Mouse (Mus musculus) spleen, postnatal 4 days (tissue): ENCODE measurements around the gene Faf2.

Experiments
- DNase-seq, 2 experiments: peaks; one replicate each; pipeline ENCODE4 v3.0.0; 2022; ENCODE audit warnings: low spot score in 2 of 2

The Faf2 gene

GRCm38 (mm10) chr13:54680184-54680853 is 58.7 kb downstream of the Faf2 start:
- peak; percentile 76 to 79 for DNase-seq

- peak; percentile 32 to 70 for DNase-seq
Measured at GRCm38 (mm10) chr13:54681291-54681690, 59.7 kb downstream of the Faf2 start.

GRCm38 (mm10) chr13:54683301-54683700 is 61.7 kb downstream of the Faf2 start:
- no peak for DNase-seq

- DNase-seq: no peak
Measured at GRCm38 (mm10) chr13:54684140-54684896, 62.7 kb downstream of the Faf2 start.

- DNase-seq: peak; percentile 38 to 71
Measured at GRCm38 (mm10) chr13:54685174-54685573, 63.6 kb downstream of the Faf2 start.

- peak in 1 of 2 experiments; percentile 23 for DNase-seq
Measured at GRCm38 (mm10) chr13:54686139-54687053, 64.8 kb downstream of the Faf2 start.

GRCm38 (mm10) chr13:54687096-54687495 is 65.5 kb downstream of the Faf2 start:
- DNase-seq: peak; percentile 74 to 87

GRCm38 (mm10) chr13:54687575-54688424 is 66.2 kb downstream of the Faf2 start:
- DNase-seq: peak; percentile 93 to 96

GRCm38 (mm10) chr13:54690151-54690740 is 68.7 kb downstream of the Faf2 start:
- DNase-seq: no peak

GRCm38 (mm10) chr13:54691737-54692136 is 70.2 kb downstream of the Faf2 start:
- DNase-seq: peak in 1 of 2 experiments; percentile 48

GRCm38 (mm10) chr13:54692711-54693557 is 71.3 kb downstream of the Faf2 start:
- peak in 1 of 2 experiments; percentile 74 for DNase-seq

- DNase-seq: peak; percentile 98 to 99
Measured at GRCm38 (mm10) chr13:54693558-54694347, 72.2 kb downstream of the Faf2 start, which contains the start of gene Rnf44. Rnf44 (minus strand) TSS chr13:54693907.

- DNase-seq: peak; percentile 86 to 93
Measured at GRCm38 (mm10) chr13:54694348-54695060, 72.9 kb downstream of the Faf2 start.

- DNase-seq: no peak
Measured at GRCm38 (mm10) chr13:54695479-54696230, 74.1 kb downstream of the Faf2 start.

- no peak for DNase-seq
Measured at GRCm38 (mm10) chr13:54701243-54701642, 79.7 kb downstream of the Faf2 start, which contains the start of gene Cdhr2. Cdhr2 (plus strand) TSS chr13:54701461.

- DNase-seq: no peak
Measured at GRCm38 (mm10) chr13:54702507-54702906, 80.9 kb downstream of the Faf2 start.

- DNase-seq: no peak
Measured at GRCm38 (mm10) chr13:54704890-54705289, 83.3 kb downstream of the Faf2 start.
